Mouse (Mus musculus) retina, embryonic 14.5 days (tissue): ENCODE measurements around the gene 1700024G13Rik.
A peak's percentile ranks its signal among the peaks of the same experiment; 100 is the strongest.
"Not testable (repeated sequence)": the region's sequence is repeated elsewhere in the genome, so short reads cannot be mapped to it uniquely, and the experiment has no call there.

ENCODE experiments used
- DNase-seq: peaks from one replicate; pipeline ENCODE4 v3.0.0-alpha.2; 2015; ENCODE audit warnings: low spot score

Gene 1700024G13Rik

DNA sequence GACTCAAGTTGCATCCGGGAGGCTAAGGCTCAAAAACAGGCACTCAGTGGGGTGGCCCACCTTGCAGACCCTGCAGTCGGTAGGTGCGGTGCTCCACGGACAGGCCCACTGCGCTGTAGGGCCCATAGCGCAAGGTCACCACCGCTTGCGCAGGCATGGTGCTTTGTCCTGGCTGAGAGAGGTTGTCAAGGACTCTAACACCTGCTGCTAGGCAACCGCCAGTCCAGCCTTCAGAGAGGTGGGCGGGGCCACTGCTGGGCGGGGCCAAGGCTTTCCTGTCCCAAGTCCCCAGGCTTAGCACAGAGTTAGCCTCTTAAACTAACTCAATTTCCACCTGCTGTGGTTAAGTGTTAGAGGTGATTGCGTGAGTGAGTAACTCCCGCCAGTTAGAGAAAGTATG lies at the start of gene 1700024G13Rik:
1700024G13Rik (minus strand) TSS at position 196 of the 400 bp plus-strand sequence.
- DNase-seq: peak; percentile 92

DNA sequence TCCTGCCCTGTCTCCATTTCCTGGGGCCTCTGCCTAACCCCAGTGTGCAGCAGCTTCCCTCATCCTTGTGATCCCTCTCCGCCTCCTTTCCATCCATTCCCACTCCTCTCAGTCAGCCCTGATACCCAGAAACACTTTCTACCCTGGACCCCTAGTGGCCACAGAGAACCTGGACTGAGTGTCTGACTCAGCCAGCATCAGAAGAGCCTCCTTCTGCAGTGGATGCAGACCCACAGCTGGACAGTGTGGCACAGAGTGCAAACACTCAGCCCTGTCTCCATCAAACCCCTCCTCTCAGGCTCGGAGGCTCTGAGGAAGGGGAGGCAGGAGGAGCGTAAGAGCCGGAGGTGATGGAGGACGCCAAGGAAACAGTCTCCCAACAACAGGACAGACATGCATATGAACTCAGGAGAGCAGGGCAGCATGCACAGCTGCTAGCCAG lies 49.2 kb upstream of the 1700024G13Rik start:
- DNase-seq: peak; percentile 64

DNA sequence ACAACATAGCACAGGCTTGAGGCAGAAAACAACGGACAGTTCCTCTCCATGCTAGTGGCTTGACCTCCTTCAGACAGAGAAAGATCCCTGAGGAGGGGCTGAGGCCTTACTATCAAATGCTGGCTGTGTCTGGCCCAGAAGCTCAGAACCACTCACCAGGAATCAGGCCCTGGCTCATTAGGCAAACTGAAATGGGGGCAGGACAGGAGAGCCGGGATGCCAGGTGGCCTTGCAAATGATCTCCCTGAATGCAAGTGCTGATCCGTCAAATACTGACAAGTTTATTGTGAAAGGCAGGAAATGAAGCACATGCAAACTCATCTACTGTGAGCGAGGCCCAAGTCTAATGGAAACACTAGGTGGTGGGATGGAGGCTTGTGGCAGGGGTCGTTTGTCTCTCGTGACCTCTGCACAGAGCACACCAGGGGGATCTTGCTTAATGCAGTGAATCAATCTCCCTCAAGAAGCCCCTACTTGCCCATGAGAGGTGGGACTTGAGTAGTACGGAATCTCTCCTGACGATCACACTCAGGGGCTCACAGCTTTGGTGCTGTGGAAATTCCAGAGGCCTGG lies 40.9 kb upstream of the 1700024G13Rik start:
- DNase-seq: peak; percentile 67

DNA sequence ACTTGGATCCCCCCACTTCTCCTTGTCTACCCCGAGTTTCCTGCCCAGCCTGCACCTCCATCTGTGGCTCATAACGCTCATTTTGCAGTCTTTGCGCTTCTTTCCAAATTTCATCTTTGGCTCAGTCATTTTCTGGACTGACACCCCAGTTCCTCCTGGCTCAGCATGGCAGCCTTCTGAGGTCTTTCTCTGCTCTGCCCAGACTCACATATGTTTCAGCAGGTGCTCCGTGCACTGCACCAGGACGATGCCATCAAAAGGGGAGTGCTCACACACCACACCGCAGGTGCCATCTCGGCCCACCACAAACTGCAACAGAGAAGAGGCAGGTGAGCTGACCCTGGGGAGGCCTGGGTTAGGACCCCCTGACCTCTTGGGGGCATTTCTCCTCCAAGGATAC lies 35.8 kb upstream of the 1700024G13Rik start:
- DNase-seq: no peak

DNA sequence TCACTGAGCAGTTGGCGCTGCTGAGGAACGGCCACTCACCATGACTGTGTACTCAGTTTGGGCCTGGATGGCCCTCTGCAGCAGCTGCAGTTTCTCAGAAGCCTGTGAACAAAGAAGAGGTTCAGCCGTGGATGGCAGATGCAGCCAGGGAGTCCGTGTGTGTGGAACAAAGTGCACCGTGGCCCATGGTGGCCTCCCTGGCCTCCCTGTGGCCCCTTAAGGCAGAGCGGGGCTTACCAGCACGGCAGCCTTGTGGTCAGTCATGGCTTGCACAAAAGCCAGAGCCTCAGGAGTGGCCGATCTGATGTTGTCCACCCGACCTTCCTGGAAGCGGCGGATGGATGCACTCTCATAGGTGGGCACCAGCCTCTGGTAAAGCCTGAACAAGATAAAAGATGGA lies 30.6 kb upstream of the 1700024G13Rik start:
- no peak for DNase-seq

DNA sequence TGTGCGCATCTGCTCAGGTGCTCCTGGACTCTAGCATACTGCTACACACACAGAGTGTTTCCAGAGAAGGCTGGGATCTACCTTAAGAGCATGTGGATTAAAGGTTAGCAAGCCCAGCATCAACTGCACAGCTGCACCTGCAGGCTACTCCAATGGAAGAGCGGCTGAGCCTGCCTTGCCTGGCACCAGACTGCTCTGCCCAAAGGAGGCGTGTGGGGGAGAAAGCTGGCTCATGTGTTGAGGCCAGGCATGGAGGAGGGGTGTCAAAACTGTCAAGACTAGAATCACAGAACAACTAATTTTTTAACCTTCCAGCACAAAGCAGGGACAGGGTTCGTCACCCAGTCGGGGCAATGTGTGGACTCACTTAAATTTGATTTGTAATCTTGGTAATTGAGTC lies 23.9 kb upstream of the 1700024G13Rik start:
- DNase-seq: no peak

DNA sequence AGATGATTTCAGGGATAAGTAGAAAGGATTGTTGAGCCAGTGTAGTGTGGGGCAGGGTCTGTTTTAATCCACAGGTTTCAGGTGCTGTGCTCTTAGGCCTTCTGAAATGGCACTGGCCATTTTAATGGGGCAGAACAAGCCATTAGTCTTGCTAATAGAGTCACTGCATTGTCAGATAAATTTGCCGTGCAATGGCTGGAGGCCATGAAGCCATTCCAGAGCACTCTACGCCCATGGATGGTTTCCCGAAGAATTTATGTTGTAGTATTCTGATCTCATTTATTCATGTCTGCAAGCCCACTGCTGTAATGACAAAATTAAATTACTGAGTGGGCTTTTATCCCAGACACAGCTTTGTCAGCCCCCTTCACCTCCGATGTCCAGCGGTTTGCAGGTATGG lies 21.9 kb upstream of the 1700024G13Rik start:
- DNase-seq: no peak

DNA sequence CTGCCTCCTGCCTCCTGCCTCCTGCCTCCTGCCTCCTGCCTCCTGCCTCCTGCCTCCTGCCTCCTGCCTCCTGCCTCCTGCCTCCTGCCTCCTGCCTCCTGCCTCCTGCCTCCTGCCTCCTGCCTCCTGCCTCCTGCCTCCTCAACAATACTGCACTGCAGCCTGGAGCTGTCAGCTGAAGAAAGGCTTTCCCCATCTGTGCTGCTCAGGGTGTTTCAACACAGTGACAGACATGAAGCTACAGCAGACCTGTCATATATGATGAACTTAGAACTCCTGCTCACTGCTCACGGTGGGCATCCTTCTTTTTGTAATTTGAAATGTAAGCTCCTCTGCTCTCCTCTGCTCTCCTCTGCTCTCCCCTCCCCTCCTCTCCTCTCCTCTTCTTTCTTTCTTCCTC lies 17.2 kb upstream of the 1700024G13Rik start:
- not testable (repeated sequence) for DNase-seq

DNA sequence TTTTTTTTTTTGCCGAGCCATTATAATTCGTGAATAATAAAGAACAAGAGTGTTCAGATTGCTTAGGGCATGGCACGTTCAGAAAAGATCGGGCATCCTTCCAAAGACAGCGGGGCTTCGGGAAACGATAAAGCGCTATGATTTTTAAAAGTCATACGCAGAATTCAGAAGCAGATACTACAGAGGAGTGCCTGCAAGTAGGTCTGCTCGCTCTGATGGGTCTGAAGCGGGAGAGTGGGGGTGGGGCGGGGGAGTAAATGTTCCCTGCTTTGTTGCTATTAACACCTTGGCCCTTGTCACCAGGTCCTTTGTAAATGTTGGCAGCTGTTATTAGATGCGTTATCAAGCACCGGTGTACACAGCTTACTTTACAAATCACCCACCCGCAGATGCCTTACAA lies 6.6 kb downstream of the 1700024G13Rik start:
- DNase-seq: no peak

DNA sequence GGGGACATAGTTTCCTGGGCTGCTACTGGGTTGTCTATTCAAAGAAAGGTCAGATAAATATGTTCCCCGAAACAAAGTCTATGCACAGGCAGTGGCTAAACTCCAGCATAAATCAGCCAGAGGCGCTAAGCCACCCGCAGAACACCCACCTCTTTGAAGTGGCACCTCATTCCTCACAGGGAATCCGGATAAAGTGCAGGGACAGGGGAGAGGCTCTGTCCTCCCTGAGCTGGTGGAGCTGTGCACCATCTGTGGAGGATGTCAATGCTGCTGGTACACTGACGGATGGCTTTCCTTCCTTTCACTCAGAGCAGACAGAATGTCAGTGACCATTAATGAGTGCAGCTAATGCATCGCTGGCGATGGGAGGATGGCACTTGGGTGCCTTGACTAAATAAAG lies 7.1 kb downstream of the 1700024G13Rik start:
- DNase-seq: no peak

DNA sequence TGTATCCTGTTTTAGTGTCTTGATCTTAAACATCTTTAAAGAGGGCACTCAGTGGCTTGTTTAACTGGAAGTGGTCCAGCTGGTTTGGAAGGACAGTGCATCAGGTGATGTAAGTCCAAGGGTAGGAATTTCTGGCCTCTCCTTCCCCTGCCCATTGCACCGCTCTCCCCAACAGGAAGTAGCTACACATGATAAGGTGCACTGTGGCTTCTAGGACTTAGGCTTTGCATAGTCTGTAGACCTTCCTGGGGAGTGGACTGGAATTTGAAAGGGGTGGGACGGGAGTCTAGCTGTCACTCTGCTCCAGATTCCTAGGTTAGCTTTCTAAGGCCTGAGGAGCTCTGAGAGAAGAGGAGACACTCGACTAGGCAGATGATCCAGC lies 8.1 kb downstream of the 1700024G13Rik start:
- DNase-seq: no peak

DNA sequence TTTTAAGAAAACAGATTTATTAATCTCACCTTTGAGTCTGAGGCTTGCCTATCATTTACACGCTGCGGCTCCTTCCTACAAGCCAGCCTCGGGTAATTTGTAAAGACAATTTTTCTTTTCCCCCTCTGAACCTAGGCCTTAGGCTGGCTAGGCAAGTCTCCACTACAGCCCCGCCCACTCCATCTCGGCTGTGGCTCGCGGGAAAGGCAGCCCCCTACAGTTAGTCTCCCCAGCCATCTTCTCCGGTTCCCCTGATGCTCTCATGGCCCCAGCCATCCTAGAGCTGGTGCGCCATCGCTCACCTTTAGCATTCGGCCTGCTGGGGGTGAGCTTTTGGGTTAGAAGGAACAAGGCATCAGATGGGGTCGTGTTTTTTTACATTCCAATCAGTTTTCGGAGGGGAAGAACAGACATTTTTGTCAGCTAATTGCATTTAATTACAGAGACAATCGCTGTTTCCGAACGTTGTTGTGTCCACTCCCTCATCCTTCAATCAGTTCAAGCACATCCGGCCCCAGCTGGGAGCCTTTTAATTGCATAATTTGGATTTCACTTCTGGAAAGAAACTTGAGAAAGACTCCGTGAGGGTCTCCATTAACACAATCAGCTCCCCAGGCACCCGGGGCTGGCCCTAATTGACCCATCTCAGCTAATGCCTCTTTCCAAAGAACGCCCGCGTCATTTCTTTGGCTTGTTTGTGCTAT lies 8.6 kb downstream of the 1700024G13Rik start:
- DNase-seq: peak; percentile 68

DNA sequence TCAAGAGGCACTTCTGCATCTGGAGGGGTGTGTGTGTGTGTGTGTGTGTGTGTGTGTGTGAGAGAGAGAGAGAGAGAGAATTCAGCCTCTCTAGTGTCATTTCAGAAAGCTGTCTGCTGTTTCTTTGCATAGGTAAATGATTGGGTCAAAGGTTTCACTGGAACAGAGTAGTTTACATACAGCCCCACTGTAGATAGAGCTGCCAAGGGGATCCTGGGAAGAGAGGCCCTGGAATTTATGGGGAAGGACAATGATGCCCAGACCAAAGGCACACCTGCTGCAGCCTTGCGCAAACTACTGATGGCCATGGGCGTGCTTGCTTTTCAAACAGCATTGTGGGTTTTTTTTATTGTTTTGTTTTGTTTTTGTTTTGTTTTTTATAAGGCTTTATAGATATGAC lies 15.7 kb downstream of the 1700024G13Rik start:
- no peak for DNase-seq

DNA sequence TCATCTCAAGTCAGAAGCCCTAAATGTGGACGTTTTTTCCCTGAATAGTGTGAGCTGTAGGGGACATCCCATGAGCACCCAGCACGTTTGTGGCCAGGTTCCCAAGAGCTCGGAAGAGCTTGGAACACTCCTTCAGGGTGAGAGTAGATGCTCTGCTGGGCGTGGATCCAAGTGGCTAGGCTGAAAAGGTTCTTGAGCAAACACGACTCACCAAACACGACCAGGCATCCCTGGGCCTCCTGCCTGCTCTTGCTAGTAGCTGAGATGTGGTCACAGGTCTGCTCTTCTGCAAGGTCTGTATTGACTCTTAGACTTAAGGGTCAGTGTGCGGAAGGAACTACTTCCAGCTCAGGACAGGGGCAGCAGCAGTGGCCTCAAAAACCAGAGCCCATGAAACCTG lies 18.4 kb downstream of the 1700024G13Rik start:
- DNase-seq: no peak

DNA sequence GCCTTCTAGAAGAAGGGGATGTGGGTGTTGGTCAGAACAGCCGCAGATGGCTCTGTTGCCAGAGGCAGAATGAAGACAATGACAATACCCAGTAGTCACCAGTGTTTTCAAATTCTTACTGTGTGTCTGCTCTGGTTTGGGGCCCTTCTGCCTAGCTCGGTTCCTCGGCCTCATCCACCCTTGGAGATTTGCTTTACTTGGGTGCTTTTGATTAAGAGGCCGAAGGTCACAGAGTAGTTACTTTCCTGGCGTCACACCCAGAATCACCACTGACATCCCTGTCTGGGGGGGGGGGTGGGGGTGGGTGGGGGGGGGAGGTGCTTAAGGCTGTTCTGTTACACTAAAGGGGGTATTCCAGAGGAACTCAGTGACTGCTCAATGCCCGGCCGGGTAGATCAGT lies 23.8 kb downstream of the 1700024G13Rik start:
- DNase-seq: no peak

DNA sequence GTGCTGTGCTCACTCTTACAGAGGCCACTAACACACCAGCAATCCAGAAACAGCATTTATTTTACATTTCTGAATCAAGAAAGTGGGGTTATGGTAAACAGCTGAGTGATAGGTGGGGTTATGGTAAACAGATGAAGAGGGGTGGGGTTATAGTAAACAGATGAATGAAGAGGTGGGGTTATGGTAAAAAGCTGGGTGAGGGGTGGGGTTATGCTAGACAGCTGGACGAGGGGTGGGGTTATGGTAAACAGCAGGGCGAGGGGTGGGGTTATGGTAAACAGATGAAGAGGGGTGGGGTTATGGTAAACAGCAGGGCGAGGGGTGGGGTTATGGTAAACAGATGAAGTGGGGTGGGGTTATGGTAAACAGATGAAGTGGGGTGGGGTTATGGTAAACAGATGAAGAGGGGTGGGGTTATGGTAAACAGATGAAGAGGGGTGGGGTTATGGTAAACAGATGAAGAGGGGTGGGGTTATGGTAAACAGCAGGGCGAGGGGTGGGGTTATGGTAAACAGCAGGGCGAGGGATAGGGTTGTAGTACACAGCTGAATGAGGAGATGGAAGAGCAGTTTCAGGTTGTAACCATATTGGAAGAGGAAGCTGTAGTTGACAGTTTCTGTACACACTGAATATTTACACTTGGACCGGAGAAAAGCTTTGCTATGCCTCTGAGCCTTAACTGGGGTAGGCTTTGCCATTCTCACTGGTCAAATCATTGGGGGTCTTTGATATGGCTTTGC lies 36.8 kb downstream of the 1700024G13Rik start:
- not testable (repeated sequence) for DNase-seq

DNA sequence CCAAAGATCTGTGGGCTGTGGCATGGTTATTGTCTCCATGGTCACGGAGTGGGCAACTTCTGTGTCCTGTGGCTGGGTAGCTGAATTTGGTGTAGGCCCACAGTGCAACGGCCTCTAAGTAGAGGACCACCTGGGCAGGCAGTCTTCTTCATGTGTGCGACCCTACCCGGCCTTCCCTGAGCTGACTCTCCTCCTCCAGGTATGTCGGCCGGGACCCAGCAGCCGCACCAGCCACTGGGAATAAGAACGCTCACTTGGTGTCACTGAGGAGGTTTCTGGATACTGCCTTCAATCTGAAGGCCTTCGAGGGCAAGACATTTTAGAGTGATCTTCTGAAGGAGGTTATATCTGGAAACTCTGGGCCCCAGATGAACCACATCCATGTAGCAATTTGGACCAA lies 40.9 kb downstream of the 1700024G13Rik start:
- DNase-seq: no peak

DNA sequence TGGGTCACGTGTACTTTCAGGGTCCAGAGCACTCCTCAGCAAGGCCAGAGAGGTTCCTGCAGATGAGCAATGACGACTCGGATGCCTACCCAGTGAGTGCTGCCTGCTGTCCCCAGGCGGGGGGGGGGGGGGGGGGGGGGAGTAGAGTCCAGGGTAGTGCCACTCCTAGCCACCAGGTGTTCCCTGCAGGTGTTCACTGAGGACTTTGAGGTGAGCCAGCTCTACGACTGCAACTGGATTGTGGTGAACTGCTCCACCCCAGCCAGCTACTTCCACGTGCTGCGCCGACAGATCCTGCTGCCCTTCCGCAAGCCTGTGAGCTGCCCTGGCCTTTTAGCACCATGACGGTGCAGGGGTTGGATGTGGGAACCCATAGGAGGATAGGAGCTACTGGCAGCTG lies 43.5 kb downstream of the 1700024G13Rik start:
- no peak for DNase-seq

DNA sequence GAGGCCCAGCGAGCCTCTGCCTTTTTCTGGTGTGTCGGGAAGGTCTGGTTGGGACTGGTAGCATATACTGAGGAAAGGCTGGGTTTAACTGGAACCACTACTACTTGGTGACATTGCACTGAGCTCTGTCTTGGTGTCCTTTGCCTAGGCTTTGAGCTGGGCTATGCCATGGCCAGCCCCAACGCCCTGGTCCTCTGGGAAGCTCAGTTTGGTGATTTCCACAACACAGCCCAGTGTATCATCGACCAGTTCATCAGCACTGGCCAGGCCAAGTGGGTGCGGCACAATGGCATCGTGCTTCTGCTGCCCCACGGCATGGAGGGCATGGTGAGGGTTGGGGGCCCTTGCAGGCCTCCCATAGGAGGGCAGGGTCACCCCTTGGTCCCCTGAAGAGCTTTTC lies 44.0 kb downstream of the 1700024G13Rik start:
- DNase-seq: no peak

DNA sequence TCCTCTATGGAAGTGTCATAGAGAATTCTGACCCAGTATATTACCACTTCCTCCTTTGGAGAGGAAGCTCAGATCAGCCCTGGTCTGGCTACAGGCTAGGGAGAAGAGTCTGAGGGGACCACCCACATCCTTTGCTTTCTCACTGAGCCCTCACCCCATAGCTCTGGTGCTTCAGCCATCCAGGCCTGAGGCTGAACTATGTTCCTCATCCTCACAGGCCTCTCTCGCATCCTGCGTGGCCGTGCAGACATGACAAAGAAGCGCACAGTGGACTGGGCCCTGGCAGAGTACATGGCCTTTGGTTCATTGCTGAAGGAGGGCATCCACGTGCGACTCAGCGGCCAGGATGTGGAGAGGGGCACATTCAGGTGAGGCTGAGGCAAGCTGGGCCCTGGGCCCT lies 46.4 kb downstream of the 1700024G13Rik start:
- DNase-seq: no peak

DNA sequence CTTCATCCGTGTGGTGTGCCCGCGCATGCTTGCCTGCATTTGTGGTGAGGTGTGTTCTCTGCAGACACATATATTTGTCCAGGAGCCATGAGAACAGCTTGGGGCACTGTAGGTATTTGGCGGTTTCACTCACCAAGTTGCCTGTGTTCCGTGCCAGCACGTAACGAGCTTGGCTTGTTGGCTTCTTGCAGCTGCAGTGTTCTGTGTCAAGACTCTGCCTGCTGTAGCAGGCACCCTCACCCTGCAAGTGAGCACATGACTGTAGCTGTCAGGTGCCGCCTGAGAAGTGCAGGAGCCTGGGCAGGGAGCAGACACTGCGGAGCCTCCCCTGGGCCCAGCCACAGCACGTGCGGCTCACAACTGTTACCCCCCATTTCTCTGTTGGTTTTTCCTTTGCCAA lies 51.6 kb downstream of the 1700024G13Rik start:
- no peak for DNase-seq

DNA sequence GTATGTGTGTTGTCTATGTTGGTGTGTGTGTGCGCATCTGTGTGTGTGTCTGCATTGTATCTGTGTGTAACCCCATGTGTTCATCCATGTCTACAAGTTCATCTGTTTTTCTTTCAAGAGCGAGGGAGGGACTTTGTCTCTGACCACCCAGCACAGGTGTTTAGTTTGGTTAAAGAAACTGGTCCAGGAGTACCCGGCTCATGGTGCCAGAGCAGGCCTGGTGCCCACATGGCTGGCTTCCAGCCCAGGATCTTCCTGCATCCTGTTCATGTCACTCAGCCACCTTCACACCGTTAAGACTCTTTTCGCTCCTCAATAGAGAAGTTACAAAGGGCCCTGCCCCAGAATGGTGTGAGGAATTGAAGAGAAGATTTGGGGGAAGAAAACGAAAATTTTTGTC lies 52.2 kb downstream of the 1700024G13Rik start:
- DNase-seq: no peak
